Mouse (Mus musculus): ENCODE data around the gene H2-T23.

DNA sequence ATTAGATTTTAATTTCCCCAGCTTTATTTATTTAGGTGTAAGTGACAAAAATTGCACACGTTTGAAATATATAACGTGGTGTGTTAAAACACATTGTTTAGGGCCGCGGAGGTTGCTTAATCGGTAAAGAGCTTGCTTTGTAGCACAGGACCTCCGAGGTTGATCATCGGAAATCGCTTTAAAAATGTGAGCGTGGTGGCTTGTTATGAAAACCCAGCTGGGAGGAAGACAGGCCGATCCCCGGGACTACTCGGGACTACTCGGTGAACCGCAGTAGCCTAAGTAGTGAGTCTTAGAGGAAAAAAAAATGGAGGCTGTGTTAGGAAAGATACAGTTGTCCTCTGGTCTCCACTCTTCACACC lies 37.8 kb downstream of the H2-T23 start:
- TF ChIP-seq EP300 (optimal IDR thresholded peaks at IDR 0.05), result no peak
- no peak for TF ChIP-seq CTCF (IDR thresholded peaks at IDR 0.05; ENCODE audit: low read depth)

All from stomach, postnatal 0 days (tissue).